Mouse (Mus musculus): ENCODE measurements around the gene Ttpal. TPM values are rescaled to one million over a fixed set of nuclear protein-coding genes. Genes with fewer than 3 reads are reported as not detected.

Gene Ttpal
- polyA plus RNA-seq, 1 experiment: 63.2 TPM

DNA sequence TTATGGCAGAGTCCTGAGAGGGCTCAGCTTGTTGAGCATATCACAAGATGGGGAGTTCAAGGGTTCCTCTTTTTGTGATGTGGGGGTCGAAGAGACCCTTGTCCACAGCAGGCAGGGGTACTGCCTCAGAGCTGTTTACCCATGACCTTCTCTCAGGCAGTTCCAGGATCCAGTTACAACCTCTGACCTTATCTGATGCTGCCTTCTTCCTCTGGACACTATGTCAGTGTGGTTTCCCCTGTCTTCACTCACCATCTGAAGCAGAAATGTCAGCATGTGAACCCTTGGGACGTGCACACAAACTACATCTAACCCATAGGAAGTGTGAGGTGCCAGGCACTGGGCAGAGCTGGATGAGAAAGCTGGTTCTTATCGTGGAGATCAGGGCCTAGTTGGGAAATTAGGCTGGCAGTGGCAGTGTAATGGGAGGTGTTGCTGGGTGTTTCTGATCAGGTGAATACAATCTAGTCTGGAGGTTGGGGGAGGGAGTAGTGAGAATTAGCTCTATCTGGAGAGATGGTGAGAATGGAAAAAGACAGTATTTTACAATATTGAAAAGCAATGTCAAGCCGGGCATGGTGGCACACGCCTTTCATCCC lies 58.1 kb downstream of the Ttpal start:
- Histone ChIP-seq H3K4me3 (ENCODE audit: control insufficient read depth, insufficient read depth, low read length) (no peak overlapping the region), H3K27ac (ENCODE audit: control insufficient read depth, insufficient read depth, low read length) (no peak overlapping the region)

GRCm38 (mm10) chr2:163661371-163661850 lies 59.3 kb downstream of the Ttpal start:
- no peaks in the 10 kb centered on the region for H3K36me3 ChIP-seq (ENCODE audit: control insufficient read depth, insufficient read depth, low read length)
- DNase-seq: no peak
- no peak overlapping the region for H3K4me3 ChIP-seq (ENCODE audit: control insufficient read depth, insufficient read depth, low read length)
- no peak for TF ChIP-seq CTCF (IDR thresholded peaks at IDR 0.05; ENCODE audit: borderline replicate concordance, control insufficient read depth, extremely low read depth, insufficient read depth, low read length, poor library complexity)
- no peaks in the 10 kb centered on the region for H3K27me3 ChIP-seq (ENCODE audit: control insufficient read depth, insufficient read depth, low read length)
- H3K4me1 ChIP-seq (replicated peaks; ENCODE audit: control insufficient read depth, insufficient read depth, low read length): no peaks in the 10 kb centered on the region; the same call in 1 of the 2 replicates
- 85% methylated on average over 6 of the region's 6 CpGs for WGBS
- H3K27ac ChIP-seq (ENCODE audit: control insufficient read depth, insufficient read depth, low read length): no peak overlapping the region

More for the DNA sequence above, 58.1 kb downstream of the Ttpal start:
- TF ChIP-seq CTCF (IDR thresholded peaks at IDR 0.05; ENCODE audit: borderline replicate concordance, control insufficient read depth, extremely low read depth, insufficient read depth, low read length, poor library complexity) (no peak), POLR2A (IDR thresholded peaks at IDR 0.05; ENCODE audit: control insufficient read depth, extremely low read depth, insufficient read depth, low read length, poor library complexity) (no peak)
- H3K4me1 ChIP-seq (replicated peaks; ENCODE audit: control insufficient read depth, insufficient read depth, low read length): no peaks in the 10 kb centered on the region; the same call in 1 of the 2 replicates
- no peak for DNase-seq
- H3K36me3 ChIP-seq (ENCODE audit: control insufficient read depth, insufficient read depth, low read length): no peaks in the 10 kb centered on the region
- H3K27me3 ChIP-seq (ENCODE audit: control insufficient read depth, insufficient read depth, low read length): no peaks in the 10 kb centered on the region
- WGBS: 73% methylated on average over 5 of the region's 5 CpGs

GRCm38 (mm10) chr2:163662076-163662475 lies 60.0 kb downstream of the Ttpal start:
- no peaks in the 10 kb centered on the region for H3K36me3 ChIP-seq (ENCODE audit: control insufficient read depth, insufficient read depth, low read length)
- H3K27me3 ChIP-seq (ENCODE audit: control insufficient read depth, insufficient read depth, low read length): no peaks in the 10 kb centered on the region
- no peak overlapping the region for H3K4me3 ChIP-seq (ENCODE audit: control insufficient read depth, insufficient read depth, low read length)
- no peak overlapping the region for H3K27ac ChIP-seq (ENCODE audit: control insufficient read depth, insufficient read depth, low read length)
- DNase-seq: no peak
- TF ChIP-seq CTCF (IDR thresholded peaks at IDR 0.05; ENCODE audit: borderline replicate concordance, control insufficient read depth, extremely low read depth, insufficient read depth, low read length, poor library complexity): no peak
- no peak for TF ChIP-seq POLR2A (IDR thresholded peaks at IDR 0.05; ENCODE audit: control insufficient read depth, extremely low read depth, insufficient read depth, low read length, poor library complexity)
- WGBS: 94% methylated on average over 5 of the region's 5 CpGs
- H3K4me1 ChIP-seq (replicated peaks; ENCODE audit: control insufficient read depth, insufficient read depth, low read length): peaks cover 3% of the 10 kb centered on the region

GRCm38 (mm10) chr2:163662698-163663221 lies 60.6 kb downstream of the Ttpal start:
- peaks cover 3% of the 10 kb centered on the region for H3K4me1 ChIP-seq (replicated peaks; ENCODE audit: control insufficient read depth, insufficient read depth, low read length)
- no peak overlapping the region for H3K4me3 ChIP-seq (ENCODE audit: control insufficient read depth, insufficient read depth, low read length)
- no peaks in the 10 kb centered on the region for H3K36me3 ChIP-seq (ENCODE audit: control insufficient read depth, insufficient read depth, low read length)
- no peaks in the 10 kb centered on the region for H3K27me3 ChIP-seq (ENCODE audit: control insufficient read depth, insufficient read depth, low read length)
- TF ChIP-seq CTCF (IDR thresholded peaks at IDR 0.05; ENCODE audit: borderline replicate concordance, control insufficient read depth, extremely low read depth, insufficient read depth, low read length, poor library complexity) (no peak), POLR2A (IDR thresholded peaks at IDR 0.05; ENCODE audit: control insufficient read depth, extremely low read depth, insufficient read depth, low read length, poor library complexity) (no peak)
- no peak overlapping the region for H3K27ac ChIP-seq (ENCODE audit: control insufficient read depth, insufficient read depth, low read length)
- 55% methylated on average over 2 of the region's 2 CpGs for WGBS
- no peak for DNase-seq

DNA sequence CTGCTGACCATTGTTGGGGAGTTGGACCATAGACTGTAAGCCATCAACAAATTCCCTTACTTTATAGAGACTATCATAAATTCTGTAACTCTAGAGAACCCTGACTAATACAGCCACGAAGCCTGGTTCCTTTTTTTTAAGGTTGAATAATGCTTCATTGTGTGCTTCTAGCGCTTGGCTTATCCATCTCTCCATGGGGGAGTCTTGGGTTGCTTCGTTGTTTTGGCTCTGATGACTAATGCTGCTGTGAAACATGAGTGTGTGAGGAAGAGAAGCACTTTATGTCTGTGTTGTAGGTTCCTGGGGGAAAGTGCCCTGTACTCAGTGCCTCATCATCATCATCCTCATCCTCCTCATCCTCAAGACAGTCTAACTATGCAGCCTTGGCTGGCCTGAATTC lies 61.8 kb downstream of the Ttpal start:
- Histone ChIP-seq H3K4me1 (replicated peaks; ENCODE audit: control insufficient read depth, insufficient read depth, low read length) (peaks cover 3% of the 10 kb centered on the region), H3K27me3 (ENCODE audit: control insufficient read depth, insufficient read depth, low read length) (no peaks in the 10 kb centered on the region), H3K36me3 (ENCODE audit: control insufficient read depth, insufficient read depth, low read length) (no peaks in the 10 kb centered on the region), H3K27ac (ENCODE audit: control insufficient read depth, insufficient read depth, low read length) (no peak overlapping the region), H3K4me3 (ENCODE audit: control insufficient read depth, insufficient read depth, low read length) (no peak overlapping the region)
- DNase-seq: no peak
- 83% methylated on average over 3 of the region's 3 CpGs for WGBS
- no peak for TF ChIP-seq POLR2A (IDR thresholded peaks at IDR 0.05; ENCODE audit: control insufficient read depth, extremely low read depth, insufficient read depth, low read length, poor library complexity)
- TF ChIP-seq CTCF (IDR thresholded peaks at IDR 0.05; ENCODE audit: borderline replicate concordance, control insufficient read depth, extremely low read depth, insufficient read depth, low read length, poor library complexity): no peak

GRCm38 (mm10) chr2:163667045-163667444 lies 64.9 kb downstream of the Ttpal start:
- WGBS: 46% methylated on average over 1 of the region's 1 CpGs
- DNase-seq: no peak

More at GRCm38 (mm10) chr2:163667045-163667444, 64.9 kb downstream of the Ttpal start:
- Histone ChIP-seq H3K36me3 (ENCODE audit: control insufficient read depth, insufficient read depth, low read length) (no peaks in the 10 kb centered on the region), H3K4me3 (ENCODE audit: control insufficient read depth, insufficient read depth, low read length) (no peak overlapping the region), H3K27me3 (ENCODE audit: control insufficient read depth, insufficient read depth, low read length) (no peaks in the 10 kb centered on the region), H3K4me1 (replicated peaks; ENCODE audit: control insufficient read depth, insufficient read depth, low read length) (peaks cover 3% of the 10 kb centered on the region), H3K27ac (ENCODE audit: control insufficient read depth, insufficient read depth, low read length) (no peak overlapping the region)
- TF ChIP-seq POLR2A (IDR thresholded peaks at IDR 0.05; ENCODE audit: control insufficient read depth, extremely low read depth, insufficient read depth, low read length, poor library complexity): no peak
- TF ChIP-seq CTCF (IDR thresholded peaks at IDR 0.05; ENCODE audit: borderline replicate concordance, control insufficient read depth, extremely low read depth, insufficient read depth, low read length, poor library complexity): no peak

Other genes starting within 250 kb of the Ttpal start
- 3.3 and 14.7 TPM in 2 replicates for gene Jph2, start 204.3 kb upstream of the Ttpal start, polyA plus RNA-seq (2012; rRNA removed)
- 18.5 and 19.3 TPM in 2 replicates for gene Oser1, start 177.6 kb upstream of the Ttpal start, polyA plus RNA-seq (2012; rRNA removed)
- 1.7 and 3.1 TPM in 2 replicates for gene Gdap1l1, start 163.8 kb upstream of the Ttpal start, polyA plus RNA-seq (2012; rRNA removed)
- 12.1 and 15.4 TPM in 2 replicates for gene Fitm2, start 129.7 kb upstream of the Ttpal start, polyA plus RNA-seq (2012; rRNA removed)
- gene R3hdml, start 110.0 kb upstream of the Ttpal start, polyA plus RNA-seq (2012; rRNA removed): 0.35 TPM in 1 of 2 replicates, not detected in the other
- 0.44 and 0.89 TPM in 2 replicates for gene Hnf4a, start 95.5 kb upstream of the Ttpal start, polyA plus RNA-seq (2012; rRNA removed)
- gene Serinc3, start 42.8 kb downstream of the Ttpal start, polyA plus RNA-seq (2012; rRNA removed): 279 and 281 TPM in 2 replicates
- gene Pkig, start 56.1 kb downstream of the Ttpal start, polyA plus RNA-seq (2012; rRNA removed): 56.7 and 64.7 TPM in 2 replicates
- 46.8 and 51.1 TPM in 2 replicates for gene Ada, start 147.9 kb downstream of the Ttpal start, polyA plus RNA-seq (2012; rRNA removed)
- gene Ccn5, start 218.5 kb downstream of the Ttpal start, polyA plus RNA-seq (2012; rRNA removed): 1.7 and 2.1 TPM in 2 replicates